Mouse (Mus musculus): ENCODE measurements at regions not wholly inside any gene's neighbourhood (a gene's known extent, or its start where the extent isn't known, plus 50 kb on each side); places are given as distances from the start of the nearest gene placed in this dataset.

DNA sequence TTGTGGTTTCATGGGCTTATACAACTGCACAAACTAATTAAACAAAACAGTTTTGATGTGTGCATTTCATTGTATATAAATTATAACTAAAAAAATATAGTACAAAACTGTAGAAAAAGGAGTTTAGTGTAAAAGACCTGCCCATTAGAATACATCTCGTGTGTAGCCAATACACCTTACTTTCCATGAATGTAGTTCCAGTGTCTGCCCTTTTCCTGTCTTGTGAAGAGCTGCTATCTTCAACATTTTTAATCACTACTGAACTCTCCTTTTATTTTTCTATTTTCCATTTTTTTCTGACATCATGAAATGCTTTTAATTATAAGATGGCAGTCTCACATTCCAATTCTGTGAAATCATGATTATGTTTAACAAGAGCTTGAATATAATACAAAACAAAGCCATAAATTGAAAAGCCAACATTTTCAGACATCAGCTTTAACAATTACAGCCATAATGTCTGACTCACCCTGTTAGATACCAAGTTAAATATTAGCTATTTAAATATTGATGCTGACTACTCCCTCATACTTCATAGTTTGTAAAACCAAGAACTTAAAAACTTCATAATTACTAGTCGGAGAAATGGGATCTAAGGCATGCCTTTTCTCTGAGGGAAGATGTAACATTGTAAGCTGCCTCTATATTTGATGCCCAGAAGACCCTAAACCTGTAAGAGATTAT lies 163.6 kb upstream of the Sema3d start:
- DNase-seq: no peak
- intact Hi-C loops (cut with DNase I): loop anchor here (10.0 kb wide), 1 partner anchor 105 kb away; no protein-coding TSS in a partner anchor

- intact Hi-C loops (cut with DNase I): loop anchor here (10.0 kb wide), 1 partner anchor 102 kb away; no protein-coding TSS in a partner anchor
- no peak for DNase-seq
Measured at GRCm38 (mm10) chr5:12222622-12223021, 160.6 kb upstream of the Sema3d start.

GRCm38 (mm10) chr5:12233377-12234096 lies 149.6 kb upstream of the Sema3d start:
- intact Hi-C loops (cut with DNase I): no loop called here
- DNase-seq: no peak

GRCm38 (mm10) chr5:12243179-12243805 lies 139.9 kb upstream of the Sema3d start:
- DNase-seq: no peak
- intact Hi-C loops (cut with DNase I): no loop called here

GRCm38 (mm10) chr5:12293685-12294084 lies 89.5 kb upstream of the Sema3d start:
- no peak for DNase-seq
- intact Hi-C loops (cut with DNase I): loop anchor here (10.0 kb wide), 1 partner anchor 259 kb away; no protein-coding TSS in a partner anchor

DNA sequence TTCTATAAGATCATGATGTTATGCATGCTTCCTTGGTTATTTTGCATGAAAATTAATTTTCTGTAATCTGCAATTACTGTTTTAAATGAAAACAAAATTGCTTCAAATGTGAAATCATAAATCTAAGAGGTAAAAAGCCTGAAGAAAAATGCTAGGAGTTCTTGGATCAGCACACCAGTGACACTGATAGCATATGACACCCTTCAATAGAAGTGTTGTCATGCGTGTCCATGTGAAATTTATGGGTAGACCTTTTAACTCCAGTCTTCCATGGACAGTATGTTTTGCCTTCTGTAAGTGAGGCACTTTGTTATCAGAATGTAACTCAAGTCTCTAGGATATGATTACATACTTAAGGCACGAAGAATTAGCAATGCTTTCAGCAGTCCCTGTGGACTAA lies 85.9 kb upstream of the Sema3d start:
- intact Hi-C loops (cut with DNase I): loop anchor here (10.0 kb wide), 1 partner anchor 263 kb away; no protein-coding TSS in a partner anchor
- DNase-seq: no peak

DNA sequence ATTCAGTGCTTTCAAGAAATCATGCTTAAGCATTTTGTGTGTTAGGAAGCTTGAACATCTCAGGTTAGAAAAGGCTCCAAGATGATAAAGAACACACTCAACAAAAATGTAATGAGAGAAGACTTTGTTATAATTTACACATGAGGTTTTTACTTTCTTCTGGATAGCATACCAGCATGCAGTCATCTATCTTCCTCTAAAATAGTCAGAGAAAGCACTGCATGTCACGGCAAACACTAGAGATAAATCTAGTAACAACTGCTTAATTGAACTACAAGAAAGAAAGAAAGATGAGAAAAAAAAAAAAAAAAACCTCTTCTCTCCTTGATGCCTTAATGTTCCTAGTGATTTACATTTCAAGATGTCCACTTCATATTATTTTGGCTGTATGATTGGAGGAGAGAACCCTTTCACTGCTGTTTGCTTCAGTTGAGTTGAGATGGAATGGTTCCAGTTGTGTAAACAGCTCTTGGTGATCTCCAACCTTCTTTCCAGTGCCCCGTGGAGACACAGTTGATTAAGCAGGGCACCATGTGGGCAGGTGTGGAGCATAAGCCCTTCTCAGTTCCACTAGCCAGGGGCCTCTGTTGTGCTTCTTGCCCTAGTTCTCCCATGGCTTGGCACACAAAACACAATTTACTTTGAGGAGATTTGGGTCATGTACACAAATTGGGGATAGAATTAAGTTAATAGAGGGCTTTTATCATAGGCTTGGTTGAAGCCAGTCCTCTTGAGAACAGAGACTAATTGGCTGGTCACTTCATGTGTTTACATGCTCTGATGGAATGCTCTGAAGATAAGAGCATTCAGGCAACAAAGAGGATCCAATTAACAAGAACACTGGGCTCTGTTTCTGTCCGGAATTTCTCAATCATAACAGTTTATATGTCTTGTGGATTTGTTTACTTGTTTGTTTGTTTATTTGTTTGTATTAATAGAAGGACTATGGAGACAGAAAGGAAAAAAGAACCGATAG lies 81.1 kb upstream of the Sema3d start:
- no peak for DNase-seq
- intact Hi-C loops (cut with DNase I): no loop called here

DNA sequence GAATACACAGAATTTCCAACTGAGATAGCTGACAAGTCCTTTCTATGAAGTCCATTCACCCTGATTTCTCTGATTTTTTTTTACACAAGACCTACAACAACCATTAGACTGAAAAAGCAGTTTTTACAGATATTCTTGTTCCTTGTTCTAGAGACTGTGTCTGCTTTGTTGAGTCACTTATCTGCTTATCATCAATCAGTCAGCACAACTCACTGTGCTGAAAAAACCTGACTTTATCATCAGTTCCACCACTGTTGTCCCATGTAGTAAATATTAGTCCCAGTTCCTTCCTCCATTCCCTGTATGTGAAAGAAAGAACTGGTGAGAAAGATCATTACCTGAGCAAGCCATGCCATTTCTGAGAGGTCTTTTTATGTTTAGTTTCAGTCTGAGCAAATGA lies 73.8 kb upstream of the Sema3d start:
- intact Hi-C loops (cut with DNase I): no loop called here
- DNase-seq: no peak

GRCm38 (mm10) chr5:12332648-12333305 lies 50.4 kb upstream of the Sema3d start:
- DNase-seq: no peak
- intact Hi-C loops (cut with DNase I): no loop called here

Measured in heart, postnatal 14 days (tissue).